Mouse (Mus musculus): ENCODE measurements at regions not wholly inside any gene's neighbourhood (a gene's known extent, or its start where the extent isn't known, plus 50 kb on each side); places are given as distances from the start of the nearest gene placed in this dataset.

- POLR2A ChIA-PET: no interaction called here
- peaks cover 9% of the 10 kb centered on the region for H3K27me3 ChIP-seq
- CTCF ChIA-PET: no interaction called here
- in situ Hi-C loops (cut with MboI; ENCODE audit: low pct_unique_long_range_greater_than_20kb): no loop called here
- DNase-seq (ENCODE audit: low read depth, low spot score) (no peak), ATAC-seq (no peak)
- no peak for TF ChIP-seq CTCF (IDR thresholded peaks at IDR 0.05)
Measured at GRCm38 (mm10) chr16:81138583-81138982, 61.9 kb upstream of the Ncam2 start.

- in situ Hi-C loops (cut with MboI; ENCODE audit: low pct_unique_long_range_greater_than_20kb): no loop called here
- CTCF ChIA-PET: no interaction called here
- H3K27me3 ChIP-seq: peaks cover 9% of the 10 kb centered on the region
- no peak for TF ChIP-seq CTCF (IDR thresholded peaks at IDR 0.05)
- ATAC-seq (no peak), DNase-seq (ENCODE audit: low read depth, low spot score) (no peak)
- POLR2A ChIA-PET: no interaction called here
Measured at GRCm38 (mm10) chr16:81146019-81146418, 54.5 kb upstream of the Ncam2 start.

DNA sequence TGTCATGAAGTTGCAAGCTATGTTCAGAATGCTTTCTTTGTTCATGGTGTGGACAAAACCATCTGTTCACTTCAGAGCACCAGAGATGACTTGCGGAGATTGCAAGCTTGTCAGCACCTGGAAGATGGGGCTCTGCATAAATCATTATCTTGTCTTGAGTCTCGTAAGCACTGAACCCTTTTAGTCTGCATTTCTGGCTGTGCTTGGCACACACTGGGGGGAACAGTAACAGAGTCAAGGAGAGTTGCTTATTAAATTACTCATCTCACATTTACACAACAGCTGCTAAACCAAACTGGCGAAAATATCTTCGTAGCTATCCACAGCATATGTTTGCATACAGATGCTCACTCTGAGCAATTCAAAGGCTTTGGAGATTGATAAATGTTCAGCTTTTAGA lies 51.0 kb upstream of the Ncam2 start:
- no peak for DNase-seq (ENCODE audit: low read depth, low spot score)
- POLR2A ChIA-PET: no interaction called here
- CTCF ChIA-PET: interaction anchor here (1.5 kb wide), 1 partner anchor 26 kb away, joined by 3 read pairs; no protein-coding TSS in a partner anchor

More for the DNA sequence above, 51.0 kb upstream of the Ncam2 start:
- no peaks in the 10 kb centered on the region for H3K27me3 ChIP-seq
- no peak for ATAC-seq
- in situ Hi-C loops (cut with MboI; ENCODE audit: low pct_unique_long_range_greater_than_20kb): no loop called here
- no peak for TF ChIP-seq CTCF (IDR thresholded peaks at IDR 0.05)
